Mouse (Mus musculus) adrenal gland (tissue): ENCODE data around the gene Enpp6.
"Not testable (repeated sequence)": the region's sequence is repeated elsewhere in the genome, so short reads cannot be mapped to it uniquely, and the experiment has no call there.

ENCODE experiments used
- intact Hi-C: fragments of 180-260 bp; cut with DNase I; formaldehyde crosslinking; loops from one replicate; pipeline ENCODE4 v1.15.1; 2025

Gene Enpp6

DNA sequence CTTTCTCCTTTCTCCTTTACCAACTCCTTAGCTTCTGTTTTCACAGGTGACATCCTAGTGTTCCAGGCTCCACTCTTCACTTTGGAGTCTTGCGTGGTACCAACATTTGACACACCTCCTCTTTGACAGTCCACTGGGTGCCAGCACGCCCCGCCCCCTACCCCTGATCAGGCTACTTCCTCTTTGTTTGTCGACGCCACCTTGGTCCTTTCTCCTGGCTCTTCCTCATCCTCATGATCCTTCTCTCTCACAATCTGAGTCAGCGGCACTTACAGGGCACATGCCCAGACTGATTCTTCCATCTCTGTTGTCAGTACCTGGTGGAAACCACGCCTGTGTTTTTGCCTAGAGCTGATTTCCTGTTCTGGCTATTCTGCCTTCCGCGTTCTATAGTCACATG is 5.9 kb downstream of the Enpp6 start:
- intact Hi-C loops = no loop called here

DNA sequence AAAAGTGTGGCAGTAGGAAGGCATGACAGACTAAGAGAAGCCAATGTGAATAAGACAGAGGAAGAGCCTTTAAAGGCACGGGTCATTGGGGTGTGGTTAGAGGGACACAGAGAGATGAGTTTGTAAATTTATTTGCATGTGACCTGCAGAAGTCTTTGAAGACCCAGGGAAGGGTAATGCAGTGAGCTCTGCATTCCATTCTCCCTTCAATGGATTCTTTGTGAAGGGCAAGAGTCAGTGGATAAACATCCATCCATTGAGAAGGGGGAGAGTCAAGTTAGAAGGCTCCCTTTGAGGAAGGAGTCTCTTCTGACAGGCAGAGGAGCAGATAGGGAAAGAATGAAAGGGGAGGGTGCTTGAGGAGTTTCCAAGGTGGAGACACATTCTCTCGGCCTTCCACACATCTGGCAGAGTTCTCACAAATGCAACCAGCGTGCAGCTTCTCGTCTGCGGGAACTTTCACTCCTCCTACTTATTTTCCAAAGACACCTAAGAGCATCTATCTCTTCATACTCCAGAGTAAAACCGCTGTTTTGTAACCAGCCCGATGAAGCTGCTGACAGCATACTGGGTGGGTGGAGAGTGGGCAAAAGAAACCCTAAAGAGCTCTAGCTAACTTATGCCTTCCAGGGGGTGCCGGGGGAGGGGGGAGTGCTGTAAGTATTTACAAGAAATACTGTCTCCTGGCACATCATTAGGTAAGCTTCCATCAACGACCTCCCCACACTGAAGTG is 9.4 kb downstream of the Enpp6 start:
- intact Hi-C loops = no loop called here

DNA sequence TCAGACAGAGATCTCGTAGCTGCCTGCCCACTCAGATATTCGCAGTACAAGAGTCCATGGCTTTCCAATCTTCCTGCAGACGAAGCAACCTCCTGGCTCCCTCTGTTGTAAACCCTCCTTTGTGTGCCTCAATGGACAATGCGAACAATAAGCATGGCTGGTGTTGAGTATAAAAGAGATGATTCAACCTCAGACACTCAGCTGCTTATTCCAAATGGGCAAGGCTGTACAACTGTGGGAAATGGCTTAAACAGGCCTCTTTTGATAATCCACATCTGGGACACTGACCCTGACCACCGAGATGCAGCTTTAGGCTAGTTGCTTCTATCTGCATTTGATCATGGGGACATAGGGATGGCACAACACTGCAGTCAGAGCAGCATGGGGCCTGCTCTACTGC is 19.0 kb downstream of the Enpp6 start:
- intact Hi-C loops = no loop called here

DNA sequence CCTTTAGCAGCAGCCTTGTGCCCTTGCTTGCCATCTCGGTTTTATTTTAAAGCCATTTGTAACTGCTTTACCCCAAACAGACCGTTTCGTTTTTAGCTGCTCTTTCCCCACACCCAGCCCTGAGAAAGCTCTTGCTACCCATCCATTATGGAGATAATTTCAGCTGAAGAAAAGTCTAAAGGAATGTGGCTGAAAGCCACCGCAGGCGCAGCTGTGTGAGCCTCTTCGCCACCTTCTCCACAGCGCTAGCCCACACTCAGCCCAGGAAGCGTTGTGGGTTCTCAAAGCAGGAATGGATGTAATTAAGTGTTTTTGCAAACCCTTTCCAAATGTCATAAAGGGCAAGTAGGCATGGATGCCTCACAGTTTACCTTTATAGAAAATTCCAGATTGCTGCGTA is 20.1 kb downstream of the Enpp6 start:
- intact Hi-C loops = no loop called here

DNA sequence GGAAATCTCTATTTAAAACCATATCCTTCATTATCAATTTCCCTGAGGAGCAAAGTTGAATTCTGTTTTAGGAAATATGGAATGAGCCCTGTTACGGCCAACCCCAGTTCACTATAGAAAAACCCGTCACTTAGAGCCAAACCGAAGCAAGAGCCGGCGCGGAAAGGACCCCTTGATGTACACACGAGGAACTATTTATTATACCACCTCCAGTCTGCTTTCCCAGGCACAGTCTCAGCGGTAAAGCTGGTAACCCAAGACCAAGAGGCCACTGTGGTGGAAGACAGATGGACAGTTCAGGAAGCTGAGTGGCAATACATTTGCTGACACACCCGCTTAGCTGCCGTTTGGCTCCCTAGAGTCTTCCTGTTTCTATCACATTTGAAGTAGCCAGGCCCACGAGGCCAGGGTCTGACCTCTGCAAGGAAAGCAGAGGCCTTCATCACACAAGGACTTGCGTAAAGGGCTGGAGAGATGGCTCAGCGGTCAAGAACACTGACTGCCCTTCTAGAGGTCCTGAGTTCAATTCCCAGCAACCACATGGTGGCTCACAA is 21.6 kb downstream of the Enpp6 start:
- intact Hi-C loops = no loop called here

DNA sequence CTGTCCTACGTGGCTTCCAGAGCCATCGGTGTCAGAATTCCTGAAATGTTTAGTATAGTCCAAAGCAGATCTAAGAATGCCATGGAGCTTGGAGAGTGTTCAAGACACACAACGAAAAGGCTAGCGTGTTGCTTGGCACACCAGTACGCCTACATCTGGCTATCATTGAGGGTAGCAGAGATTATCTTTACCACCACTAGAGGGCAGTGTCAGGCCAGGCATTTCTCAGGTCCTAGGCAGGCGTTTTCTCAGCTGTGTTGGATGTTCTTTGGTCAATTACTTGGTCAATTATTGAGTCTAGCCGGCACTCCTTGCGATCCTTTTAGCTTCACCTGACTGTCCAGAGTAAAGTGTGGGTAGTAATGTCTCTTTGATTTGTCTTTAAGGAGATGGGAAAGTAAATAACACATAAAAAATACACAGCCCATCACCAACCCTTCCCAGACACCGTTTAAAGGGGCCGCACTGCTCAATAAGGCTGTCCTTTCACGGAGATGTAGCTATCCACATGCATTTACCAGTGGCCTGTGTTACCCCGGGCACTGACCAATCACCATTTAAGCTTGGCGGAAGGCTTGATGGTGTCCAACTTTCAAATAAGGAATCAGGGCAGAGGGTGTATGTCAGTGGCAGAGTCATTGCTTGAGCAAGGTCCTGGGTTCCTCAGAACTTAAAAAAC is 29.7 kb downstream of the Enpp6 start:
- intact Hi-C loops = loop anchor here (1.0 kb wide), 1 partner anchor 355 kb away; no protein-coding TSS in a partner anchor

DNA sequence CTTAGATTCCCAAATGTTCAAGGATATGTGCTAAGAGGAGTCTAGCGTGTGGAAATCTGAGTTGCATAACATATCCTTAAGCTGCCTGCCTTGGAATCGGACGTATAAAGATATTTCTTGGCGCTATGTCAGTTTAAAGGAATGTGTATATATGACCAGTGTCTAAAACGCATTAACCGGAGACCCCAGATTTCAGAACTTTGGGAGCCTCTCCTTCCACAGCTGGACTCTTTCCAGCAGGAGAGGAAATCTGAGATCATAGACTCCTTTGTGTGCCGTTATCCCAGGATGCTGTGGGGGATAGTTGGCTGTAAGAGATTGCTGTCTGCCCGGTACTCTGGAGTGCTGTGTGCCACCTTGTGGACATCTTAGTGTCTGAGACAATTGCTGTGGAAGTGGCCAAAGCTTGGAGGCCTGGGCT is 34.5 kb downstream of the Enpp6 start:
- intact Hi-C loops = no loop called here

DNA sequence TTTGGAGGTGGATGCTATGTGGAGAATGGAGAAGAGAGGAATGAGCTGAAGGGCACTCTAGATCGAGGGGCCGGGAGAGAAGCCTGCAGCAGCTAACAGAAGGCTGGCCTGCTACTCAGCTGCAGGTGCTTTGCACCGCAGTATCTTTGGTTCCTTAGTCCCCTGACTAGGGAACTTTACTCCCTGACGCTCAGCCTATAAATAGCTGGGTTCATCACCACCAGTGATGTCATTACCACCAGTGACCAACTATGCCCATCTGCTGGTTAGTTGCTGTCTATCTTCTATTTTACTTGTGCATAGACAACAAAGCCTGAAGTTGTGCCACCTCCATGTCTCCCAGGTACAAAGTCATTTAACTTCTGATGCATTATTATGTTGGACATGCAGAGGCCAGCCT is 37.9 kb downstream of the Enpp6 start:
- intact Hi-C loops = no loop called here

DNA sequence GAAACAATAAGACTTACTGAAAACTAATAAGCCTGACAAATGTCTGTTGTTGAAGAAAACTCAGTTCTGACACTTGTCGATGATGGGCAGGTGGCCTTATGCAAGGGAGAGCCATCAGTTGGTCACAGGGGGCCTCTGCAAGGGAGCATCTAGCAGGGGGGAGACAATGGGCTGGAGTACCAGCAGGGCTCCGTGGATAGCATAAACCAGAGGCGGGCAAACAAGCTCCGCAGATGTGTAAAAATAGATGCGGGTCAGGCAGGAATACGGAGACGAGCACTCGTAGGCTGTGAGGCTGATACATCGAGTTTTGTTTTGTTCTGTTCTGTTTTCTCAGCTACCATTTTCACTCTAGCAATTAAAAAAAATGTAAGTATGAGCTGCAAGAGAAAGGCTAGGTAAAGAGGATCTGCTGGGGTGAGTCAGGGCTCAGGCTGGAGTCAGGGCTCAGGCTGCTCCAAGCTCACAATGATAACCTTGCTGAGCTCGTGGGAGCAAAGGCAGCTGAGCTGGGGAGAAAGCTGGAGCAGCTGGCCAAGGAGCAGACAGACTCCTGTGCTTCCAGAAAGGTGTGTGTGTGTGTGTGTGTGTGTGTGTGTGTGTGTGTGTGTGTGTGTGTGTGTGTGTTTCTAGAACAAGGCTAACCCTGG is 40.3 kb downstream of the Enpp6 start:
- intact Hi-C loops = no loop called here

DNA sequence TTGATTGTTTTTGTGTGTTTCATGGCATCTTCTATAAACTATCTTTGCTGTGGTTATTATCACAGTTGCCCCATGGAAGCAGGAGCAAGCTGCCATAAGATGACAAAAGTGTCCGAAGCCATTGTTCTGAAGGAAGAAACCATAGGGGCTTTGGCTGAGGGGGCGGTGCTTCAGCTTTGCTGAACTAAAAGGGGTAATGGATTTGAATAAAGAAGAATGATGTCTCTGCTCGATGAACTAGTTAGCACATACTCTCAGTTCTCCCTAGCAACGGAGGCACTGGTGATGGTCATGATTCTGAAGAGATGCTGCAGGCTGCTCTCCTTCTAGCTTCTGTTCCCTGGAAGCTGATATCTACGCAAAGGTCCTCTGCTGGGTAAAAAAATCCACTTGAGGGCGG is 41.8 kb downstream of the Enpp6 start:
- intact Hi-C loops = no loop called here

DNA sequence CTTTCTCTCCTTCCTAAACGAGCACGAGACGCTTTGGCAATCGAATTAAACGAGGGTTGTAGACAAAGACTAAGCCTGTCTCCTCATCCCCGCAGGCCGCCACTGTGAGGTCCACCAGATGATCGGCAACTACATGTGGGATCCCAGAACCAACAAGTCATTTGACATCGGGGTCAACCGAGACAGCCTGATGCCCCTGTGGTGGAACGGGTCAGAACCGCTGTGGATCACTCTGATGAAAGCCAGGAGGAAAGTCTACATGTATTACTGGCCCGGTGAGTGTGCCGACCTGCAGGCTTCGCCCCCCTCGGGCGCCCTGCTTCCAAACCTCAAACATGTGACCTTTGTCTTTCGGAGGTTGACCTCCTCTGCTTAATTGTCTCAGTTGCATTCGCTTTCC is 43.6 kb downstream of the Enpp6 start:
- intact Hi-C loops = no loop called here

DNA sequence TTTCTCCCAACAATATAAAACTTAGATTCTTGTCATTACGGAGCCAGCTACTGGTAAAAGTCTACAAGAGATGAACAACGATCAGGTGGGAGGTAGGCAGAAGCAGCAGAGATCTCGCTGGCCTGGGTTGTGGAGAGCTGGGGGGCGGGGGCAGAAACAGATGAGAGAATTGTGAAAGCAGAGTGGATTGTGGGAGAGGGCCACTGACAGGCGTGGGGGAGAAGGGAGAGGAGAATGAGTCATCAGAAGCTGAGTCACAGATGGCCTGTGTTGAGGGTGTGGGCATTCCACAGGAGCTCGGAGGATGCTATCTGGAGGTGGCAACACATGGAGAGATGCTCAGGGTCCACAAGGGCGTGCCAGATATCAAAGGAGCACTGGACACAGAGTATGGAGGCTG is 45.4 kb downstream of the Enpp6 start:
- intact Hi-C loops = no loop called here

DNA sequence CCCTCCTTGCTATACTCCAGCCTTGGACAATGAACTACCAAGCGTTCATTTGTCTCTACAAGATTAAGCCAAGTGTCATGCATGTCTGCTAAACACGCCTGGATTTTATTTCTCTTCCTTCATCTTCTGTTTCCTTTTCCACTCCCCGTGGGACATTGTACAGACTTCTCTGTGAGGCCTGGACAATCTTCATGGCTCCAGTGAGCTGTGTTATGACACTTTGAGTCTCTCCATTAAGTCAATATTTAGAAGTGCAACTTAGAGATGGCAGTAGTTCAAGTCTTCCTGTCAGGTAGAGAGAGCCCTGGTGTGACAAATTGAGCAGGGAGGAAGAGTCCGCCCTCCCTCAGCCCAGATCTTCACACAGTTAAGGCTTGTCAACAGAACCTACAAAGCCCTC is 47.3 kb downstream of the Enpp6 start:
- intact Hi-C loops = no loop called here

DNA sequence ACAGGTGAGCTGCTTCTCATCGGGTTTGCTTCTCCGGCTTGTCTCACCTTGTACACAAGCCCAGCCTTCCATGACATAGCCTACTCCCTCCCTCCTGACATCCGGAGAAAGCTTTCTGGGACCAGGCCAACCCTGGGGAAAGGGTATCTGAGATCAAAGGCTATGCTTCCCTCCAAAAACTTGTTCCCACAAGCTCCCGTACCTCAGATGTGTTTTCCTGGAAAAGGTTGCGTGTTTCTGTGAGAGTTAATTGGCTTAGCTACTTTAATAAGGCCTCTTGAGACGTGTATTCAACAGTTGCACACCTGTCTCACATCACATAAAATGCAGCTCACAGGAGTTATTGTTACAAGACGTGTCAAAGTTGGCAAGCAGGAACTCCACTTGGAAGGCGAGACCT is 49.8 kb downstream of the Enpp6 start:
- intact Hi-C loops = no loop called here

DNA sequence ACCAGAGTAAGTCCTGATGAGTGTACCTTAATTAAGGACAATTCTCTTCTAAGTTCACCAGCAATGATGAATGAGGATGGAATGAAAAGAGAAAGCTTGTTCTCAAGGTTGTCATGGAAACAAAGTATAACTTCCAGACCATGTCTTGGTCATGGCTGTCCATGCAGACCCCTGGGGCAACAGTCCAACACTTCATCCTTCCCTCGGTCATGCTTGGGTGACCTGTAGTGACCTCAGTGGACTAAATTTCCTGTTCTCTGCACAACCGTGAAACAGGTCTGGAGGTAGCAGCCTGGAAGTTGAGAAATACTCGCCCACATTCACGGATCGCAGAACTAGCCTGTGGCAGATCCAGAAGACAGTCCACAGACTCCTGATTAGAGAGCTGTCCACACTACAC is 50.7 kb downstream of the Enpp6 start:
- intact Hi-C loops = no loop called here

DNA sequence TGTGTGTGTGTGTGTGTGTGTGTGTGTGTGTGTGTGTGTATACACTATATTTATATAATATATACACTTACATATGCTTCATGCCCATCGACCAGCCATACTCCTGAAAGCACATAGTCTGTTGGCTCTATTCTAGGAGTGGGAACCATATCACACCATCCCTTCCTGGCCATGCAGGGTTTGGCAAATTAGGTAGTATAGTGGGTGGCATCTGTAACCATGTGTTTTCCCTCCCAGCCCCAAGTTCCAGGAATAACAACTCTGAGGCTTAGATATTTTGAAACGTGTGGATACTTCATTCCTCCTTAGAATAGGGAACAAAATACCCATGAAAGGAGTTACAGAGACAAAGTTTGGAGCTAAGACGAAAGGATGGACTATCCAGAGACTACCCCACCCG is 53.5 kb downstream of the Enpp6 start:
- intact Hi-C loops = not testable (repeated sequence)

DNA sequence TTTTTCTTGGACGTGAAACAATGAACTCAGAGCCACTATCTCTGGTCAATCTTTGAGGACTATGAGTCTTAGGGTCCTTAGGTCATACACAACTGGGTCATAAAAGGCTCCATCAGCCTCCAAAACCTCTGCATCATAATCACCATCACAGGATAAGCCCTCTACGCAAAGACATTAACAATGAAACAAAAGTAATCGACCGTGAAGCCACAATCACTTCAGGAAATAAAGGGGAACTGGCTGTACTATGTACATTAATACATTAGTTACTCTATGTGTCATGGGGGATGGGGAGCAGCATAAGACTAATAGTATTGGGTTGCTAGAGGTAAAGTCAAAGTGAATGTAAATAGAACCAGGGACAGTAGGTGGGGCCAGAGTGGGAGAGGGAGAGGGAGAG is 59.7 kb downstream of the Enpp6 start:
- intact Hi-C loops = no loop called here

DNA sequence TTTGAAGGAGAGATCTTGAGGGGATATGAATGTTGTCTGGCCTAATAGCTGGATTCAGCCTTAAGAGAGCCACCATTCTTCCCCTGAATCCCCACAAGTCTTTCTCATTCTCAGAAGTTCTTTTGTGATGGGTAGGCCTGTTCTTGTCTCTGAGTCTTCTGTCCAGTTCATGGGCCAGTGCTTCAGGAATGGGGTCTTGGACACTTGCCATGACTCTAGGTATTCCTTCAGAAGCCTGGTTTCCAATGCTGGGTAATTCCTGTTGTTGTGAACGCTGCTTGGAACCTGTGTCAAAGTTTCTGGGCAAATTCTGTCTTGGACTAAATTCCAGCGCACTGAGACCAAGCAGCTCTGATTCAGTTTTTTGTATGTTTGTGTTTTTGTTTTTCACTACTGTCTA is 60.5 kb downstream of the Enpp6 start:
- intact Hi-C loops = no loop called here

DNA sequence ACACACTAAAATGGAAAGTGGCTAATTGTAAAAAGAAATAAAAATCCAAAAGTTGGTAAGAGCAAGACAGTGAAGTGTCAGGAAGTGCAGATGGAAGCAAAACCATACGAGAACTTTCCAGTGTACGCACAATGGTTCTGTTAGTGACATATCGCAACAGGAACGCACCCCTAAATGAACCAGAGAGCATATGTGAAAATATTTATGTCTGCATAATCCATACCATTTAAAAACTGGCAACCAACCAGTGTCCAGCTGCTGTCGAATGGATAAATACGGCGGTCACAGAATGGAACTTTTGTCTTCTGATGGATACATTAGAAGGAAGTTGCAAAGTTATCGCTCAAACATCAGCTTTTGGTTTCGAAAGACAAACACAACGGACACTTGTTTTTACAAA is 61.9 kb downstream of the Enpp6 start:
- intact Hi-C loops = no loop called here

DNA sequence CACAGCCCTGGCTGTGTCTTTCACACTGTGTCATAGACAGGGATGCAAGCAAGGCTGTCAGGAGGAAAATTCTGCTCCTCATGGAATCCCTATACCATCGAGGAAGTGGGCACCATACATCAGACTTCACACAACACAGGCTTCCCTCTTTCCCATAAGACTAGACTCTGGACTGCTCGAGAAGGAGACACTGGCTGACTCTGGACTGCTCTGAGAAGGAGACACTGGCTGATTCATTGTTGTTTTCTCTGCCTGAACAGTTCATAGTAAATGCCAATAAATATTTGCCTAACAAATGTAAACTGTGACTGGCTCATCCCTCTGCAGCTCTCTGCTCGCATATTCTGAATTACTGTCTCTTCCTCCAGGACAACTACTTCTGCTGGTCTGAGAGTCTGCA is 66.0 kb downstream of the Enpp6 start:
- intact Hi-C loops = no loop called here

DNA sequence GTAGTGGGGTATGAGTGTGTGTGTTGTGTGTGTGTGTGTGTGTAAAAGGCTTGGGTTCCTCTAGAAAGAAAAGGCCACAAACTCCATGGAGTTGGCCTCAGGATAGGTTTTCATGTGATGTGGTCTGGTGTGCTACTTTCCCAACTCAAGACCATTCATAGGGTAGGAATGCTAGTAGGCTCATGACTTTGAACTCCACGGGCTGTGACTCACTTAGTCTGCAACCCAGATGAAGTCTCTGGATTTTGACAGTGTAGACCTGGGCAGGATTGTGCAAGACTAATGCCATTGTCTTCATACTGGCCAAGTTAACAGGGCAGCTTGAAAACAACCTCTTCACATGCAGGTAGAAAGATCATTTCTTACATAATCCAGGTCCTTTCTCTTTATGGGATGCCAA is 69.4 kb downstream of the Enpp6 start:
- intact Hi-C loops = no loop called here

DNA sequence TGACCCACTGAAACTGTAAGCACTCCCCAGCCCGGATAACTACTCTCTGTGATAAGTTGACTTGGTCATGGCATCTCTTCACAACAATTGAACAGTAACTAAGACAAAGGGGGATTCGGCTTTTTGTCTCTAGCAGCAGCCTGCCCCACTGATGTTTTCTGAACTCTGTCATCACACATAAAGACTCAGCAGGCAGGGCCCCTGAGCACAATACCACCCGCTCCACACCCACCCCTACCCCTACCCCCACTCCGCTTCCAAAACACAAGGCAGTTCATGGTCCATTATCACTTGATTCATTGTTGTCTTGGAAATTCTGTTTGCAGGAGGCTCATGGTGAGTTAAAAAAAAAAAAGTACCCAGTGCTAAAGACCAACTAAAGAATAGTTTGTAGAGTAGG is 71.8 kb downstream of the Enpp6 start:
- intact Hi-C loops = no loop called here
